Mouse (Mus musculus) olfactory bulb, adult 2 months (tissue): ENCODE measurements around the gene Trio.

Experiments used
- CTCF ChIP-seq: fragments of 200-500 bp; IDR thresholded peaks from 2 replicates; pipeline ENCODE4 v1.5.1; 2012; ENCODE audit warnings: low read depth, mild to moderate bottlenecking, low read length, moderate library complexity; ENCODE audit not compliant: insufficient read depth
- POLR2A ChIP-seq: fragments of 200-500 bp; IDR thresholded peaks from 2 replicates; pipeline ENCODE4 v1.6.1; 2012; ENCODE audit warnings: mild to moderate bottlenecking, low read depth, low read length, moderate library complexity; ENCODE audit not compliant: insufficient read depth

GRCm38 (mm10) chr15:28064081-28064732 is 38.6 kb upstream of the Trio start:
- TF ChIP-seq POLR2A (no peak), CTCF (no peak)
